Mouse (Mus musculus): ENCODE measurements at regions not wholly inside any gene's neighbourhood (a gene's known extent, or its start where the extent isn't known, plus 50 kb on each side); places are given as distances from the start of the nearest gene placed in this dataset.

- TF ChIP-seq ZC3H11A (IDR thresholded peaks at IDR 0.05; ENCODE audit: low read depth, low read length) (no peak), CHD1 (IDR thresholded peaks at IDR 0.05; ENCODE audit: low read depth, low read length) (no peak), NRF1 (IDR thresholded peaks at IDR 0.05; ENCODE audit: low read depth, low read length) (no peak), HCFC1 (IDR thresholded peaks at IDR 0.05; ENCODE audit: low read depth, low read length) (no peak), MAZ (IDR thresholded peaks at IDR 0.05; ENCODE audit: low read depth, low read length) (no peak), RAD21 (IDR thresholded peaks at IDR 0.05; ENCODE audit: low read depth, low read length) (no peak), ZMIZ1 (IDR thresholded peaks at IDR 0.05; ENCODE audit: low read depth, low read length) (no peak), MEF2A (IDR thresholded peaks at IDR 0.05; ENCODE audit: borderline replicate concordance, low read depth, low read length) (no peak), CHD2 (IDR thresholded peaks at IDR 0.05; ENCODE audit: low read length) (no peak), TBP (conservative IDR thresholded peaks at IDR 0.05; ENCODE audit: low read depth, low read length) (no peak), USF2 (conservative IDR thresholded peaks at IDR 0.05; ENCODE audit: low read depth, low read length) (no peak)
- dilution Hi-C loops (cut with MboI; ENCODE audit: extremely low pct_ligation_motif_present, extremely low pct_unique_long_range_greater_than_20kb, low sequenced_read_pairs) (no loop called here), in situ Hi-C loops (cut with MboI; ENCODE audit: low pct_ligation_motif_present, low pct_unique_long_range_greater_than_20kb, low sequenced_read_pairs) (loop anchor here (10.0 kb wide), 1 partner anchor 220 kb away; no protein-coding TSS in a partner anchor)
- peaks cover 13 to 18% of the 10 kb centered on the region in 2 experiments for H3K4me1 ChIP-seq (ENCODE audit: control insufficient read depth in 1 of 2, insufficient read depth in 2 of 2)
- H3K9me3 ChIP-seq (replicated peaks; ENCODE audit: low read length): no peaks in the 10 kb centered on the region
- no peaks in the 10 kb centered on the region for H3K36me3 ChIP-seq (replicated peaks in 1 of 2; ENCODE audit: control insufficient read depth in 1 of 2, insufficient read depth in 1 of 2, low read length in 1 of 2)
- H3K4me2 ChIP-seq (ENCODE audit: insufficient read depth, low read depth, poor library complexity, severe bottlenecking): no peak overlapping the region
- H3K9ac ChIP-seq (ENCODE audit: insufficient read depth, low read depth): no peak overlapping the region
- DNase-seq (ENCODE audit: extremely low read depth): no peak
- H3K27me3 ChIP-seq (replicated peaks): no peaks in the 10 kb centered on the region
- H3K4me3 ChIP-seq (replicated peaks in 1 of 3; ENCODE audit: low read depth in 2 of 3, low read length in 2 of 3, poor library complexity in 1 of 3): no peak overlapping the region
- H3K27ac ChIP-seq (ENCODE audit: insufficient read depth, low read depth): no peak overlapping the region
- H3K79me2 ChIP-seq (replicated peaks; ENCODE audit: control insufficient read depth, extremely low read depth, insufficient read depth, poor library complexity, severe bottlenecking): no peaks in the 10 kb centered on the region
Measured at GRCm38 (mm10) chr13:99095006-99095405, 89.6 kb upstream of the Zfp366 start.

GRCm38 (mm10) chr13:99094221-99094620 lies 90.4 kb upstream of the Zfp366 start:
- in situ Hi-C loops (cut with MboI; ENCODE audit: low pct_ligation_motif_present, low pct_unique_long_range_greater_than_20kb, low sequenced_read_pairs): loop anchor here (10.0 kb wide), 1 partner anchor 219 kb away; no protein-coding TSS in a partner anchor
- dilution Hi-C loops (cut with MboI; ENCODE audit: extremely low pct_ligation_motif_present, extremely low pct_unique_long_range_greater_than_20kb, low sequenced_read_pairs): no loop called here
- no peak overlapping the region for H3K27ac ChIP-seq (ENCODE audit: insufficient read depth, low read depth)
- H3K4me1 ChIP-seq (ENCODE audit: control insufficient read depth in 1 of 2, insufficient read depth in 2 of 2): peaks cover 5 to 10% of the 10 kb centered on the region in 2 experiments
- no peaks in the 10 kb centered on the region for H3K79me2 ChIP-seq (replicated peaks; ENCODE audit: control insufficient read depth, extremely low read depth, insufficient read depth, poor library complexity, severe bottlenecking)
- H3K36me3 ChIP-seq (replicated peaks in 1 of 2; ENCODE audit: control insufficient read depth in 1 of 2, insufficient read depth in 1 of 2, low read length in 1 of 2): no peaks in the 10 kb centered on the region
- no peaks in the 10 kb centered on the region for H3K27me3 ChIP-seq (replicated peaks)
- TF ChIP-seq ZC3H11A (IDR thresholded peaks at IDR 0.05; ENCODE audit: low read depth, low read length): no peak
- TF ChIP-seq CHD2 (IDR thresholded peaks at IDR 0.05; ENCODE audit: low read length): no peak
- no peak for TF ChIP-seq MXI1 (IDR thresholded peaks at IDR 0.05; ENCODE audit: low read depth, low read length)
- TF ChIP-seq ZKSCAN1 (IDR thresholded peaks at IDR 0.05; ENCODE audit: borderline replicate concordance, low read depth, low read length): no peak
- TF ChIP-seq GABPA (IDR thresholded peaks at IDR 0.05; ENCODE audit: insufficient replicate concordance, low read depth, low read length): no peak
- no peak for TF ChIP-seq TBP (conservative IDR thresholded peaks at IDR 0.05; ENCODE audit: low read depth, low read length)
- no peak for TF ChIP-seq UBTF (IDR thresholded peaks at IDR 0.05; ENCODE audit: low read depth, low read length)
- no peak overlapping the region for H3K4me3 ChIP-seq (replicated peaks in 1 of 3; ENCODE audit: low read depth in 2 of 3, low read length in 2 of 3, poor library complexity in 1 of 3)
- no peak overlapping the region for H3K4me2 ChIP-seq (ENCODE audit: insufficient read depth, low read depth, poor library complexity, severe bottlenecking)
- no peak overlapping the region for H3K9ac ChIP-seq (ENCODE audit: insufficient read depth, low read depth)
- H3K9me3 ChIP-seq (replicated peaks; ENCODE audit: low read length): no peaks in the 10 kb centered on the region
- DNase-seq (ENCODE audit: extremely low read depth): no peak
